Mouse (Mus musculus): ENCODE results near the gene Gin1.

Gene Gin1

GRCm38 (mm10) chr1:97769904-97770753 is at the start of gene Gin1, which contains the start of gene Ppip5k2:
Gene Gin1, plus strand, starts transcription at chr1:97770172.
Gene Ppip5k2, minus strand, starts transcription at chr1:97770411.
- under 1% methylated on average over 66 of the region's 66 CpGs for WGBS

GRCm38 (mm10) chr1:97726730-97727129 is 43.2 kb upstream of the Gin1 start:
- WGBS: 69% methylated on average over 2 of the region's 2 CpGs

GRCm38 (mm10) chr1:97729339-97729738 is 40.6 kb upstream of the Gin1 start:
- 49% methylated on average over 1 of the region's 1 CpGs for WGBS

GRCm38 (mm10) chr1:97743063-97743462 is 26.9 kb upstream of the Gin1 start:
- whole genome bisulfite sequencing: 94% methylated on average over 1 of the region's 1 CpGs

- 76% methylated on average over 4 of the region's 4 CpGs for WGBS
Measured at GRCm38 (mm10) chr1:97745712-97746111, 24.3 kb upstream of the Gin1 start.

- WGBS: 93% methylated on average over 7 of the region's 7 CpGs
Measured at GRCm38 (mm10) chr1:97746261-97746660, 23.7 kb upstream of the Gin1 start.

GRCm38 (mm10) chr1:97748163-97748562 is 21.8 kb upstream of the Gin1 start:
- WGBS: 93% methylated on average over 3 of the region's 3 CpGs

- WGBS: 76% methylated on average over 4 of the region's 4 CpGs
Measured at GRCm38 (mm10) chr1:97754392-97754791, 15.6 kb upstream of the Gin1 start.

- 70% methylated on average over 7 of the region's 7 CpGs for WGBS
Measured at GRCm38 (mm10) chr1:97760598-97760997, 9.4 kb upstream of the Gin1 start.

- 63% methylated on average over 6 of the region's 6 CpGs for WGBS
Measured at GRCm38 (mm10) chr1:97761477-97761876, 8.5 kb upstream of the Gin1 start.

GRCm38 (mm10) chr1:97765712-97766111 is 4.3 kb upstream of the Gin1 start:
- WGBS: 81% methylated on average over 4 of the region's 4 CpGs

GRCm38 (mm10) chr1:97768089-97768488 is 1.9 kb upstream of the Gin1 start:
- WGBS: 41% methylated on average over 2 of the region's 2 CpGs

GRCm38 (mm10) chr1:97768906-97769293 is 1.1 kb upstream of the Gin1 start:
- WGBS: 3% methylated on average over 7 of the region's 7 CpGs

- WGBS: under 1% methylated on average over 40 of the region's 40 CpGs
Measured at GRCm38 (mm10) chr1:97769294-97769903, 573 bp upstream of the Gin1 start.

GRCm38 (mm10) chr1:97771118-97771517 is 1.1 kb downstream of the Gin1 start:
- WGBS: 41% methylated on average over 7 of the region's 7 CpGs

GRCm38 (mm10) chr1:97771727-97772126 is 1.8 kb downstream of the Gin1 start:
- 89% methylated on average over 5 of the region's 5 CpGs for WGBS

- WGBS: 88% methylated on average over 6 of the region's 6 CpGs
Measured at GRCm38 (mm10) chr1:97773362-97773761, 3.4 kb downstream of the Gin1 start.

- 95% methylated on average over 2 of the region's 2 CpGs for WGBS
Measured at GRCm38 (mm10) chr1:97773973-97774372, 4.0 kb downstream of the Gin1 start.

- 90% methylated on average over 7 of the region's 7 CpGs for WGBS
Measured at GRCm38 (mm10) chr1:97781674-97782073, 11.7 kb downstream of the Gin1 start.

GRCm38 (mm10) chr1:97784928-97785327 is 15.0 kb downstream of the Gin1 start:
- WGBS: 66% methylated on average over 7 of the region's 7 CpGs

- 90% methylated on average over 11 of the region's 11 CpGs for WGBS
Measured at GRCm38 (mm10) chr1:97785685-97786393, 15.9 kb downstream of the Gin1 start.

- 70% methylated on average over 3 of the region's 3 CpGs for WGBS
Measured at GRCm38 (mm10) chr1:97787674-97788073, 17.7 kb downstream of the Gin1 start.

All from cerebral cortex, adult 2 months (tissue).